Mouse (Mus musculus) liver, embryonic 12.5 days (tissue): ENCODE data around the gene Atf4. TPM values are rescaled to one million over a fixed set of nuclear protein-coding genes. Genes with fewer than 3 reads are reported as not detected.

Source experiments
- ATAC-seq: fragments of 200-750 bp; cut with Nextera tagmentation; 2 replicates; pipeline ENCODE4 v1.8.0; 2017; ENCODE audit warnings: moderate number of reproducible peaks, mild to moderate bottlenecking, moderate library complexity
- H3K27ac ChIP-seq: fragments of 300-500 bp; sonication (generic); 2 replicates; pipeline ENCODE4 v1.5.1; 2016; ENCODE audit warnings: mild to moderate bottlenecking
- H3K27me3 ChIP-seq: fragments of 300-500 bp; sonication (generic); replicated peaks from 2 replicates; pipeline ENCODE4 v1.6.1; 2016; ENCODE audit warnings: mild to moderate bottlenecking, moderate library complexity
- H3K36me3 ChIP-seq: fragments of 300-500 bp; sonication (generic); 2 replicates; pipeline ENCODE4 v1.6.1; 2016; ENCODE audit warnings: mild to moderate bottlenecking, moderate library complexity
- H3K4me1 ChIP-seq: fragments of 300-500 bp; sonication (generic); 2 replicates; pipeline ENCODE4 v1.6.1; 2016
- H3K4me2 ChIP-seq: fragments of 300-500 bp; sonication (generic); 2 replicates; pipeline ENCODE4 v1.6.1; 2016; ENCODE audit warnings: mild to moderate bottlenecking, moderate library complexity
- H3K4me3 ChIP-seq: fragments of 300-500 bp; sonication (generic); 2 replicates; pipeline ENCODE4 v1.5.1; 2016; ENCODE audit warnings: mild to moderate bottlenecking, moderate library complexity
- H3K9ac ChIP-seq: fragments of 300-500 bp; sonication (generic); 2 replicates; pipeline ENCODE4 v1.6.1; 2016; ENCODE audit warnings: mild to moderate bottlenecking, moderate library complexity
- H3K9me3 ChIP-seq: fragments of 300-500 bp; sonication (generic); replicated peaks from 2 replicates; pipeline ENCODE4 v1.6.1; 2016; ENCODE audit warnings: mild to moderate bottlenecking, moderate library complexity
- WGBS: fragments of 180-500 bp; shearing (Covaris S2); methylation state at CpG from one replicate; pipeline ENCODE4 v1.1.7; 2016; ENCODE audit not compliant: insufficient replicate concordance; 5-methylcytosine and 5-hydroxymethylcytosine counted together
- polyA plus RNA-seq: library from polyadenylated mRNA; unstranded; fragments of >200 nt; fragmentation: Nextera tagmentation; extraction: Ambion mirVana; gene quantifications from 2 replicates; pipeline ENCODE4 v1.2.1, GENCODE M21; 2016

Gene Atf4
- polyA plus RNA-seq, 1 experiment from 2014 or later = 141 TPM

- Histone ChIP-seq H3K27ac (no peak overlapping the region), H3K4me2 (no peak overlapping the region), H3K4me3 (no peak overlapping the region), H3K27me3 (0 out of 2 replicates have a peak, but pooled peaks cover 3% of the 10 kb centered on the region), H3K9ac (no peak overlapping the region), H3K4me1 (peaks cover 24% of the 10 kb centered on the region), H3K36me3 (peaks cover 16% of the 10 kb centered on the region), H3K9me3 (peaks cover 6% of the 10 kb centered on the region)
- WGBS = 1% methylated on average over 2 of the region's 2 CpGs
- no peak for ATAC-seq
Measured at GRCm38 (mm10) chr15:80266281-80266680, 11.3 kb downstream of the Atf4 start.

GRCm38 (mm10) chr15:80271858-80272396, 16.9 kb downstream of the Atf4 start:
- Histone ChIP-seq H3K36me3 (no peaks in the 10 kb centered on the region), H3K27ac (no peak overlapping the region), H3K9me3 (peaks cover 6% of the 10 kb centered on the region), H3K4me1 (no peaks in the 10 kb centered on the region), H3K9ac (no peak overlapping the region), H3K4me2 (no peak overlapping the region), H3K4me3 (no peak overlapping the region), H3K27me3 (peaks cover 31% of the 10 kb centered on the region)
- ATAC-seq = no peak
- 60% methylated on average over 3 of the region's 3 CpGs for WGBS

- H3K4me3 ChIP-seq = no peak overlapping the region
- no peaks in the 10 kb centered on the region for H3K36me3 ChIP-seq
- no peak for ATAC-seq
- no peak overlapping the region for H3K4me2 ChIP-seq
- 36% methylated on average over 9 of the region's 9 CpGs for WGBS
- H3K4me1 ChIP-seq = no peaks in the 10 kb centered on the region
- no peak overlapping the region for H3K9ac ChIP-seq
- H3K27me3 ChIP-seq = peaks cover 57% of the 10 kb centered on the region
- H3K27ac ChIP-seq = no peak overlapping the region
- H3K9me3 ChIP-seq = no peaks in the 10 kb centered on the region
Measured at GRCm38 (mm10) chr15:80277107-80277506, 22.1 kb downstream of the Atf4 start.

- Histone ChIP-seq H3K27me3 (peaks cover 62% of the 10 kb centered on the region), H3K9ac (no peak overlapping the region), H3K4me3 (no peak overlapping the region), H3K27ac (no peak overlapping the region), H3K4me1 (no peaks in the 10 kb centered on the region), H3K9me3 (no peaks in the 10 kb centered on the region), H3K36me3 (no peaks in the 10 kb centered on the region), H3K4me2 (no peak overlapping the region)
- WGBS = 0% methylated on average over 6 of the region's 6 CpGs
- ATAC-seq = no peak
Measured at GRCm38 (mm10) chr15:80277625-80278024, 22.6 kb downstream of the Atf4 start.

GRCm38 (mm10) chr15:80278121-80278759, 23.3 kb downstream of the Atf4 start:
- no peak for ATAC-seq
- Histone ChIP-seq H3K9ac (no peak overlapping the region), H3K9me3 (no peaks in the 10 kb centered on the region), H3K4me3 (no peak overlapping the region), H3K4me1 (no peaks in the 10 kb centered on the region), H3K36me3 (no peaks in the 10 kb centered on the region), H3K27ac (no peak overlapping the region), H3K27me3 (peaks cover 64% of the 10 kb centered on the region), H3K4me2 (no peak overlapping the region)
- WGBS = 45% methylated on average over 5 of the region's 5 CpGs

GRCm38 (mm10) chr15:80279053-80279452, 24.1 kb downstream of the Atf4 start:
- no peak overlapping the region for H3K4me2 ChIP-seq
- no peak overlapping the region for H3K27ac ChIP-seq
- no peaks in the 10 kb centered on the region for H3K9me3 ChIP-seq
- no peak for ATAC-seq
- no peak overlapping the region for H3K4me3 ChIP-seq
- H3K36me3 ChIP-seq = no peaks in the 10 kb centered on the region
- peaks cover 64% of the 10 kb centered on the region for H3K27me3 ChIP-seq
- 49% methylated on average over 2 of the region's 2 CpGs for WGBS
- H3K4me1 ChIP-seq = no peaks in the 10 kb centered on the region
- H3K9ac ChIP-seq = no peak overlapping the region

GRCm38 (mm10) chr15:80280646-80281045, 25.7 kb downstream of the Atf4 start:
- Histone ChIP-seq H3K27me3 (peaks cover 75% of the 10 kb centered on the region), H3K4me1 (no peaks in the 10 kb centered on the region), H3K4me3 (no peak overlapping the region), H3K9me3 (no peaks in the 10 kb centered on the region), H3K36me3 (no peaks in the 10 kb centered on the region), H3K4me2 (no peak overlapping the region), H3K9ac (no peak overlapping the region), H3K27ac (no peak overlapping the region)
- WGBS = 19% methylated on average over 6 of the region's 6 CpGs
- no peak for ATAC-seq

- Histone ChIP-seq H3K4me1 (peaks cover 12% of the 10 kb centered on the region; the same call in 1 of the 2 replicates), H3K27me3 (peaks cover 100% of the 10 kb centered on the region), H3K27ac (no peak within 1 kb of the TSS), H3K4me3 (peak within 1 kb of the TSS; percentile 40), H3K9ac (no peak within 1 kb of the TSS), H3K9me3 (no peaks in the 10 kb centered on the region), H3K36me3 (no peaks in the 10 kb centered on the region), H3K4me2 (peak within 1 kb of the TSS; percentile 60)
- WGBS = 3% methylated on average over 48 of the region's 50 CpGs
- ATAC-seq = no peak
Measured at GRCm38 (mm10) chr15:80286851-80287415, 31.9 kb downstream of the Atf4 start, which contains the start of gene Cacna1i. TSS of gene Cacna1i (plus strand) at chr15:80287238.

GRCm38 (mm10) chr15:80288036-80288435, 33.1 kb downstream of the Atf4 start:
- 8% methylated on average over 23 of the region's 23 CpGs for WGBS
- H3K4me3 ChIP-seq = peak overlapping the region; percentile 40; the same call in 1 of the 2 replicates
- peak overlapping the region; percentile 60 for H3K4me2 ChIP-seq
- peaks cover 98% of the 10 kb centered on the region for H3K27me3 ChIP-seq
- ATAC-seq = no peak
- no peak overlapping the region for H3K27ac ChIP-seq
- H3K36me3 ChIP-seq = no peaks in the 10 kb centered on the region
- no peak overlapping the region for H3K9ac ChIP-seq
- peaks cover 12% of the 10 kb centered on the region; the same call in 1 of the 2 replicates for H3K4me1 ChIP-seq
- H3K9me3 ChIP-seq = no peaks in the 10 kb centered on the region

- Histone ChIP-seq H3K9me3 (no peaks in the 10 kb centered on the region), H3K27ac (no peak overlapping the region), H3K4me2 (0 out of 2 replicates have a peak overlapping the region, but pooled peaks have one; percentile 4), H3K36me3 (no peaks in the 10 kb centered on the region), H3K4me1 (peaks cover 12% of the 10 kb centered on the region; the same call in 1 of the 2 replicates), H3K27me3 (peaks cover 88% of the 10 kb centered on the region), H3K4me3 (no peak overlapping the region), H3K9ac (no peak overlapping the region)
- WGBS = 5% methylated on average over 10 of the region's 10 CpGs
- peak; percentile 51; the same call in 1 of the 2 replicates for ATAC-seq
Measured at GRCm38 (mm10) chr15:80289436-80289835, 34.5 kb downstream of the Atf4 start.

GRCm38 (mm10) chr15:80297146-80297545, 42.2 kb downstream of the Atf4 start:
- ATAC-seq = no peak
- WGBS = 84% methylated on average over 1 of the region's 1 CpGs

GRCm38 (mm10) chr15:80303779-80304178, 48.8 kb downstream of the Atf4 start:
- ATAC-seq = no peak
- Histone ChIP-seq H3K4me1 (no peaks in the 10 kb centered on the region), H3K4me3 (no peak overlapping the region), H3K27me3 (peaks cover 27% of the 10 kb centered on the region; the same call in 1 of the 2 replicates), H3K9me3 (no peaks in the 10 kb centered on the region), H3K4me2 (no peak overlapping the region), H3K36me3 (no peaks in the 10 kb centered on the region), H3K9ac (no peak overlapping the region), H3K27ac (no peak overlapping the region)
- 70% methylated on average over 14 of the region's 14 CpGs for WGBS

More at GRCm38 (mm10) chr15:80297146-80297545, 42.2 kb downstream of the Atf4 start:
- no peaks in the 10 kb centered on the region for H3K4me1 ChIP-seq
- H3K27ac ChIP-seq = no peak overlapping the region
- H3K4me2 ChIP-seq = no peak overlapping the region
- H3K27me3 ChIP-seq = peaks cover 33% of the 10 kb centered on the region
- H3K36me3 ChIP-seq = no peaks in the 10 kb centered on the region
- no peak overlapping the region for H3K4me3 ChIP-seq
- no peak overlapping the region for H3K9ac ChIP-seq
- peaks cover 4% of the 10 kb centered on the region; the same call in 1 of the 2 replicates for H3K9me3 ChIP-seq
